Mouse (Mus musculus): ENCODE data around the gene Dnase1l3. TPM values are rescaled to one million over a fixed set of nuclear protein-coding genes. Genes with fewer than 3 reads are reported as not detected.

The Dnase1l3 gene
- total and polyA plus RNA-seq, 2 experiments from 2014 or later, result 0.07 TPM; not detected in 1

- no peak overlapping the region for H3K4me3 ChIP-seq (ENCODE audit: low read depth, low read length)
- no peak overlapping the region for H3K9ac ChIP-seq (replicated peaks; ENCODE audit: low read length, poor library complexity, severe bottlenecking)
- DNase-seq (ENCODE audit: low spot score) (no peak), ATAC-seq (ENCODE audit: low FRiP score) (no peak)
- no peak for TF ChIP-seq CTCF (IDR thresholded peaks at IDR 0.05)
- H3K4me2 ChIP-seq (ENCODE audit: low read depth, low read length, poor library complexity, severe bottlenecking), result no peak overlapping the region
- 0 out of 2 replicates have a peak, but pooled peaks cover 4% of the 10 kb centered on the region for H3K36me3 ChIP-seq (ENCODE audit: insufficient read depth, low read length)
- WGBS, result 81% methylated on average over 5 of the region's 5 CpGs
- no peak overlapping the region for H3K27ac ChIP-seq (ENCODE audit: low read depth, low read length)
- H3K4me1 ChIP-seq (ENCODE audit: insufficient read depth, low read length), result no peaks in the 10 kb centered on the region
- no peaks in the 10 kb centered on the region for H3K9me3 ChIP-seq (ENCODE audit: low read length)
- H3K27me3 ChIP-seq (ENCODE audit: insufficient read depth, low read length), result no peaks in the 10 kb centered on the region
Measured at GRCm38 (mm10) chr14:8038150-8038549, 43.8 kb upstream of the Dnase1l3 start.

DNA sequence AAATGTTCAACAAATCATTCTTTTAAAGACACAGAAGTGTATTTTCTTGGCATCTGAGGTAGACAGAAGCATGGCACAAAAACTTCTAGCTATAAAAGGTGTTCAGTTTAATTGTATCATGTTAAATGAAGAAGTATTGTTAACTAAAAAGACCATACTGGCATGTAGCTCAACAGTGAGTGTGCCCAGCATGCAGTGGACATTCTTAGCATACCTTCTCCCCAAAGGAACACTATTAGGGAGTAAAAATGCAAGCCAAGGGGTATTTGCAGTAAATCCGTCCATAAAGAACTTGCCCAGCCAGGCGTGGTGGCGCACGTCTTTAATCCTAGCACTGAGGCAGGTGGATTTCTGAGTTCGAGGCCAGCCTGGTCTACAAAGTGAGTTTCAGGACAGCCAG, 42.0 kb upstream of the Dnase1l3 start:
- Histone ChIP-seq H3K27ac (ENCODE audit: low read depth, low read length) (no peak overlapping the region), H3K4me2 (ENCODE audit: low read depth, low read length, poor library complexity, severe bottlenecking) (no peak overlapping the region), H3K4me3 (ENCODE audit: low read depth, low read length) (no peak overlapping the region), H3K36me3 (ENCODE audit: insufficient read depth, low read length) (0 out of 2 replicates have a peak, but pooled peaks cover 4% of the 10 kb centered on the region), H3K4me1 (ENCODE audit: insufficient read depth, low read length) (no peaks in the 10 kb centered on the region), H3K27me3 (ENCODE audit: insufficient read depth, low read length) (no peaks in the 10 kb centered on the region), H3K9me3 (ENCODE audit: low read length) (no peaks in the 10 kb centered on the region), H3K9ac (replicated peaks; ENCODE audit: low read length, poor library complexity, severe bottlenecking) (no peak overlapping the region)
- no peak for TF ChIP-seq CTCF (IDR thresholded peaks at IDR 0.05)
- ATAC-seq (ENCODE audit: low FRiP score), result no peak
- WGBS, result 63% methylated on average over 5 of the region's 5 CpGs
- no peak for DNase-seq (ENCODE audit: low spot score)

- H3K9me3 ChIP-seq (ENCODE audit: low read length), result no peaks in the 10 kb centered on the region
- TF ChIP-seq CTCF (IDR thresholded peaks at IDR 0.05), result no peak
- no peak overlapping the region for H3K27ac ChIP-seq (ENCODE audit: low read depth, low read length)
- DNase-seq (ENCODE audit: low spot score) (no peak), ATAC-seq (ENCODE audit: low FRiP score) (no peak)
- 0 out of 2 replicates have a peak, but pooled peaks cover 3% of the 10 kb centered on the region for H3K36me3 ChIP-seq (ENCODE audit: insufficient read depth, low read length)
- no peaks in the 10 kb centered on the region for H3K4me1 ChIP-seq (ENCODE audit: insufficient read depth, low read length)
- H3K4me3 ChIP-seq (ENCODE audit: low read depth, low read length), result no peak overlapping the region
- H3K9ac ChIP-seq (replicated peaks; ENCODE audit: low read length, poor library complexity, severe bottlenecking), result no peak overlapping the region
- H3K27me3 ChIP-seq (ENCODE audit: insufficient read depth, low read length), result no peaks in the 10 kb centered on the region
- WGBS, result 85% methylated on average over 6 of the region's 6 CpGs
- H3K4me2 ChIP-seq (ENCODE audit: low read depth, low read length, poor library complexity, severe bottlenecking), result no peak overlapping the region
Measured at GRCm38 (mm10) chr14:8035951-8036350, 41.6 kb upstream of the Dnase1l3 start.

GRCm38 (mm10) chr14:8034561-8034960, 40.2 kb upstream of the Dnase1l3 start:
- H3K27me3 ChIP-seq (ENCODE audit: insufficient read depth, low read length), result no peaks in the 10 kb centered on the region
- no peak overlapping the region for H3K27ac ChIP-seq (ENCODE audit: low read depth, low read length)
- H3K9me3 ChIP-seq (ENCODE audit: low read length), result no peaks in the 10 kb centered on the region
- no peak for DNase-seq (ENCODE audit: low spot score)
- H3K36me3 ChIP-seq (ENCODE audit: insufficient read depth, low read length), result no peaks in the 10 kb centered on the region
- 57% methylated on average over 5 of the region's 5 CpGs for WGBS
- H3K4me2 ChIP-seq (ENCODE audit: low read depth, low read length, poor library complexity, severe bottlenecking), result no peak overlapping the region
- ATAC-seq (ENCODE audit: low FRiP score), result no peak
- no peak for TF ChIP-seq CTCF (IDR thresholded peaks at IDR 0.05)
- H3K4me1 ChIP-seq (ENCODE audit: insufficient read depth, low read length), result no peaks in the 10 kb centered on the region
- H3K9ac ChIP-seq (replicated peaks; ENCODE audit: low read length, poor library complexity, severe bottlenecking), result no peak overlapping the region
- no peak overlapping the region for H3K4me3 ChIP-seq (ENCODE audit: low read depth, low read length)

DNA sequence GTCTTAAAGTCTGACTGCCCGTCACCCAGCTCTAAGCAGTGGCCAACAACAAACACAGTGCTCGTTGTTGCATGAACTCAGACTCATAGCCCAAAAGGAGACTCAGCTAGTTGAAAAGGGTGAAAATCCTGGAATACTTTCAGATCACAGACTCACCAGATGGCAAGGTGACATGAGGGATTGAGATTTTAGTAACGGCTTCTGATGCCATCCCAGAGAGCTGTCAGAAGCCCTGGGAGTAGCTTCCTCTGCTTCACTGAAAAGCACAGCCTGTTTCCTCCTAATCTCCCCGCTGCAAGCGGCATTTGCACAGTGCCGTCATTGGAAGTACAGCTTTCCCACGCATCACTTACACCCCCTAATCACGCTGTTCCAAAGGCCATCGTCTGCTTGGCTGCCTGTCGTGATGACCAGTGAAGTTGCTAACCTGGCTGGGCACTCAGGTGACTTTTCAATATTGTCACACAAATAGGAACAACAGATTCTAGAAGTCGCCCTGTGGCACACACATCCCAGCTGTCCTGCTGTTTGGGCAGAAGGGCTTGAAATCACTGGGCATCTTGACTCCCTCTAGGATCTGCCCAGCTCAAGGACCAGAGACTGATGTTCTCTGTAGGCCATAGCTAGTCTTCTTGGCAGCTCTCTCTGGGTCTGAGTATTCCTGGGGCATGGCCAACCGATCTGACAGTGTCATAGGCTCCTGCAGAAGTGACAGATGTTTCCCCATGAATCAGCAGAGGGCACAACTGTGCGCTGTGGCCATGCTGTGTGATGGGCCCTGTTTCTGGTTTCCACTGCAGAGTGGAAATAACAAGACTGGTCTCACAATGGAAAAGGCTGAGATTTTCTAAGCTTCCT, 37.9 kb upstream of the Dnase1l3 start:
- no peaks in the 10 kb centered on the region for H3K27me3 ChIP-seq (ENCODE audit: insufficient read depth, low read length)
- H3K4me2 ChIP-seq (ENCODE audit: low read depth, low read length, poor library complexity, severe bottlenecking), result no peak overlapping the region
- no peak for TF ChIP-seq CTCF (IDR thresholded peaks at IDR 0.05)
- H3K4me3 ChIP-seq (ENCODE audit: low read depth, low read length), result no peak overlapping the region
- 44% methylated on average over 13 of the region's 13 CpGs for WGBS
- H3K9me3 ChIP-seq (ENCODE audit: low read length), result no peaks in the 10 kb centered on the region
- H3K27ac ChIP-seq (ENCODE audit: low read depth, low read length), result peak overlapping the region; percentile 43; the same call in 1 of the 2 replicates
- 0 out of 2 replicates have a peak overlapping the region, but pooled peaks have one; percentile 1 for H3K9ac ChIP-seq (replicated peaks; ENCODE audit: low read length, poor library complexity, severe bottlenecking)
- peak; percentile 63 for DNase-seq (ENCODE audit: low spot score)
- H3K36me3 ChIP-seq (ENCODE audit: insufficient read depth, low read length), result no peaks in the 10 kb centered on the region
- peak; percentile 64 for ATAC-seq (ENCODE audit: low FRiP score)
- no peaks in the 10 kb centered on the region for H3K4me1 ChIP-seq (ENCODE audit: insufficient read depth, low read length)

- Histone ChIP-seq H3K4me1 (ENCODE audit: insufficient read depth, low read length) (no peaks in the 10 kb centered on the region), H3K27ac (ENCODE audit: low read depth, low read length) (no peak overlapping the region), H3K9me3 (ENCODE audit: low read length) (no peaks in the 10 kb centered on the region), H3K4me2 (ENCODE audit: low read depth, low read length, poor library complexity, severe bottlenecking) (no peak overlapping the region), H3K36me3 (ENCODE audit: insufficient read depth, low read length) (no peaks in the 10 kb centered on the region), H3K4me3 (ENCODE audit: low read depth, low read length) (no peak overlapping the region), H3K9ac (replicated peaks; ENCODE audit: low read length, poor library complexity, severe bottlenecking) (no peak overlapping the region), H3K27me3 (ENCODE audit: insufficient read depth, low read length) (no peaks in the 10 kb centered on the region)
- TF ChIP-seq CTCF (IDR thresholded peaks at IDR 0.05), result no peak
- 62% methylated on average over 4 of the region's 4 CpGs for WGBS
- DNase-seq (ENCODE audit: low spot score) (no peak), ATAC-seq (ENCODE audit: low FRiP score) (no peak)
Measured at GRCm38 (mm10) chr14:8030535-8030934, 36.2 kb upstream of the Dnase1l3 start.

All from midbrain, postnatal 0 days (tissue).